16 mouse cellular contexts compared by ENCODE assay signal in the genomic region with DNA sequence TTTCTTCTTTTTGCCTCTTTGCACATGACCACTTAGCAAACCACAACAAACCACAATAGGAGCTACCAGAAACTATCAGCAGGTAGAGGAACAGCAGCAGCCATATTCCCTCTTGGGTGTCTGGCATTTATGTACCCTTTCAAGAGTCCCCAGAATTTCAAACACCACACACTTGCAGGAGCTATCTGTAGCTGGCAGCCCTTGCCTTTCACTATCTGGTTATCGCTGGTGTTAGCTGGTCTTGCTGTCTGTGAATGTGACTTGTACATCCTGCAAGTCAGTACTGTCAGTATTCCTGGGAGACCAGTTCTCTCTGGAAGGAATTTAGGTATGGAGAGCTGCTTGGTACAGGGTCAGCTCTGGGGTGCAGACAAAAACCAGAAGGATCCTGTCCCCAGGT.
"Had no signal": no experiment of that assay in that cellular context is flagged by ENCODE, and none has a peak within 500 bp of the region (broad histone marks: within the 10 kb centered on the region; RNA-seq: fewer than 3 reads in every experiment).

No protein-coding gene starts in this region.

- H3K27ac ChIP-seq: neural tube, embryonic 13.5 days; neural tube, embryonic 15.5 days; stomach, embryonic 15.5 days; stomach, postnatal 0 days had no signal

- H3K4me1 ChIP-seq: neural tube, embryonic 13.5 days; neural tube, embryonic 15.5 days; stomach, embryonic 15.5 days had no signal

- H3K27me3 ChIP-seq: neural tube, embryonic 13.5 days; neural tube, embryonic 15.5 days; stomach, embryonic 15.5 days had no signal

- H3K36me3 ChIP-seq: neural tube, embryonic 13.5 days; neural tube, embryonic 15.5 days; stomach, embryonic 15.5 days had no signal

- H3K9ac ChIP-seq: neural tube, embryonic 13.5 days; neural tube, embryonic 15.5 days; stomach, embryonic 15.5 days had no signal

- H3K4me3 ChIP-seq: neural tube, embryonic 13.5 days; neural tube, embryonic 15.5 days; stomach, embryonic 15.5 days had no signal

- DNase-seq: retina, postnatal 1 day; right cerebral cortex, adult 18-20 months; right cerebral cortex, postnatal 14 days; right cerebral cortex, postnatal 25 days; right cerebral cortex, postnatal 4 days; spleen, adult 18-20 months; thymus, adult 18-20 months; thymus, adult 2 months; thymus, postnatal 14 days; thymus, postnatal 25 days; thymus, postnatal 36 days; thymus, postnatal 4 days had no signal

- H3K9me3 ChIP-seq: neural tube, embryonic 13.5 days; neural tube, embryonic 15.5 days; stomach, embryonic 15.5 days had no signal
